Mouse (Mus musculus) embryonic facial prominence, embryonic 11.5 days (tissue): ENCODE results near the gene Rnps1. TPM values are rescaled to one million over a fixed set of nuclear protein-coding genes. Genes with fewer than 3 reads are reported as not detected.
"Not testable (repeated sequence)": the region's sequence is repeated elsewhere in the genome, so short reads cannot be mapped to it uniquely, and the experiment has no call there.

Experiments
- ATAC-seq: fragments of 200-750 bp; cut with Nextera tagmentation; replicated peaks from 2 replicates; pipeline ENCODE4 v1.8.0; 2017; ENCODE audit warnings: low read depth; ENCODE audit not compliant: insufficient number of reproducible peaks, low FRiP score, low TSS enrichment
- DNase-seq: peaks from one replicate; pipeline ENCODE4 v3.0.0-alpha.2; 2015; ENCODE audit warnings: low spot score
- H3K27ac ChIP-seq: fragments of 300-500 bp; sonication (generic); replicated peaks from 2 replicates; pipeline ENCODE4 v1.5.1; 2014; ENCODE audit warnings: mild to moderate bottlenecking, low read depth, low read length, control low read depth
- H3K27me3 ChIP-seq: fragments of 300-500 bp; sonication (generic); 2 replicates; pipeline ENCODE4 v1.6.1; 2014; ENCODE audit warnings: mild to moderate bottlenecking, low read length, moderate library complexity, mixed read lengths; ENCODE audit not compliant: control insufficient read depth, insufficient read depth
- H3K36me3 ChIP-seq: fragments of 300-500 bp; sonication (generic); replicated peaks from 2 replicates; pipeline ENCODE4 v1.6.1; 2014; ENCODE audit warnings: low read depth, mild to moderate bottlenecking, low read length, moderate library complexity, mixed read lengths; ENCODE audit not compliant: control insufficient read depth, insufficient read depth
- H3K4me1 ChIP-seq: fragments of 300-500 bp; sonication (generic); 2 replicates; pipeline ENCODE4 v1.6.1; 2014; ENCODE audit warnings: low read length, mixed read lengths; ENCODE audit not compliant: control insufficient read depth, insufficient read depth
- H3K4me2 ChIP-seq: fragments of 300-500 bp; sonication (generic); 2 replicates; pipeline ENCODE4 v1.6.1; 2014; ENCODE audit warnings: low read depth, mild to moderate bottlenecking, control low read depth, low read length, moderate library complexity
- H3K4me3 ChIP-seq: fragments of 300-500 bp; sonication (generic); 2 replicates; pipeline ENCODE4 v1.5.1; 2014; ENCODE audit warnings: low read depth, low read length, control low read depth
- H3K9ac ChIP-seq: fragments of 300-500 bp; sonication (generic); replicated peaks from 2 replicates; pipeline ENCODE4 v1.6.1; 2014; ENCODE audit warnings: mild to moderate bottlenecking, control low read depth, low read length
- H3K9me3 ChIP-seq: fragments of 300-500 bp; sonication (generic); replicated peaks from 2 replicates; pipeline ENCODE4 v1.6.1; 2016; ENCODE audit warnings: mild to moderate bottlenecking, low read length, inconsistent platforms, mixed read lengths; ENCODE audit not compliant: control insufficient read depth
- WGBS: fragments of 180-500 bp; shearing (Covaris S2); extraction: QIAGEN DNeasy Blood & Tissue Kit; methylation state at CpG from one replicate; pipeline ENCODE4 v1.1.7; 2014; 5-methylcytosine and 5-hydroxymethylcytosine counted together
- polyA plus RNA-seq: library from polyadenylated mRNA; unstranded; fragments of >200 nt; fragmentation: Nextera tagmentation; extraction: Ambion mirVana; gene quantifications from 2 replicates; pipeline ENCODE4 v1.2.1, GENCODE M21; 2014

Gene Rnps1
- polyA plus RNA-seq, 1 experiment from 2014 or later: 349 TPM

GRCm38 (mm10) chr17:24453372-24453771 lies 39.0 kb downstream of the Rnps1 start:
- no peak overlapping the region for H3K4me2 ChIP-seq
- DNase-seq (no peak), ATAC-seq (no peak)
- 84% methylated on average over 2 of the region's 2 CpGs for WGBS
- H3K4me3 ChIP-seq: no peak overlapping the region
- H3K4me1 ChIP-seq: no peaks in the 10 kb centered on the region
- no peak overlapping the region for H3K27ac ChIP-seq
- H3K36me3 ChIP-seq: peaks cover 3% of the 10 kb centered on the region
- no peaks in the 10 kb centered on the region for H3K9me3 ChIP-seq
- no peak overlapping the region for H3K9ac ChIP-seq
- H3K27me3 ChIP-seq: no peaks in the 10 kb centered on the region

GRCm38 (mm10) chr17:24454218-24454755 lies 39.9 kb downstream of the Rnps1 start:
- Histone ChIP-seq H3K4me1 (no peaks in the 10 kb centered on the region), H3K4me3 (peak overlapping the region; percentile 84), H3K27ac (peak overlapping the region; percentile 87; the same call in 1 of the 2 replicates), H3K9me3 (no peaks in the 10 kb centered on the region), H3K4me2 (peak overlapping the region; percentile 65), H3K9ac (peak overlapping the region; percentile 84), H3K27me3 (no peaks in the 10 kb centered on the region), H3K36me3 (no peaks in the 10 kb centered on the region; the same call in 1 of the 2 replicates)
- ATAC-seq (no peak), DNase-seq (no peak)
- WGBS: 7% methylated on average over 14 of the region's 14 CpGs

- H3K9ac ChIP-seq: peak overlapping the region; percentile 84
- ATAC-seq: peak; percentile 88
- no peaks in the 10 kb centered on the region for H3K9me3 ChIP-seq
Measured at GRCm38 (mm10) chr17:24454756-24455522, 40.6 kb downstream of the Rnps1 start.

GRCm38 (mm10) chr17:24455523-24456206 lies 41.3 kb downstream of the Rnps1 start:
- H3K4me1 ChIP-seq, H3K9ac ChIP-seq, H3K4me2 ChIP-seq, DNase-seq, H3K36me3 ChIP-seq, H3K27ac ChIP-seq, H3K27me3 ChIP-seq, H3K9me3 ChIP-seq, ATAC-seq: not testable (repeated sequence)
- H3K4me3 ChIP-seq: peak overlapping the region; percentile 84; the same call in 1 of the 2 replicates
- 54% methylated on average over 10 of the region's 10 CpGs for WGBS

More at GRCm38 (mm10) chr17:24454756-24455522, 40.6 kb downstream of the Rnps1 start:
- Histone ChIP-seq H3K4me3 (peak overlapping the region; percentile 84), H3K4me2 (peak overlapping the region; percentile 65), H3K36me3 (no peaks in the 10 kb centered on the region), H3K4me1 (no peaks in the 10 kb centered on the region), H3K27ac (peak overlapping the region; percentile 87), H3K27me3 (no peaks in the 10 kb centered on the region)
- WGBS: under 1% methylated on average over 67 of the region's 67 CpGs
- DNase-seq: peak; percentile 100

- Histone ChIP-seq H3K27ac (no peak overlapping the region), H3K9me3 (no peaks in the 10 kb centered on the region), H3K27me3 (no peaks in the 10 kb centered on the region), H3K4me1 (no peaks in the 10 kb centered on the region), H3K36me3 (no peaks in the 10 kb centered on the region), H3K4me3 (no peak overlapping the region), H3K4me2 (no peak overlapping the region), H3K9ac (no peak overlapping the region)
- ATAC-seq (no peak), DNase-seq (peak; percentile 46)
- WGBS: 70% methylated on average over 2 of the region's 2 CpGs
Measured at GRCm38 (mm10) chr17:24461580-24461979, 47.2 kb downstream of the Rnps1 start.

- WGBS: 74% methylated on average over 1 of the region's 1 CpGs
- Histone ChIP-seq H3K9ac (no peak overlapping the region), H3K4me3 (no peak overlapping the region), H3K9me3 (no peaks in the 10 kb centered on the region), H3K36me3 (no peaks in the 10 kb centered on the region), H3K27me3 (no peaks in the 10 kb centered on the region), H3K4me1 (no peaks in the 10 kb centered on the region), H3K4me2 (no peak overlapping the region), H3K27ac (no peak overlapping the region)
- DNase-seq (no peak), ATAC-seq (no peak)
Measured at GRCm38 (mm10) chr17:24462932-24463331, 48.6 kb downstream of the Rnps1 start.

- Histone ChIP-seq H3K9me3 (no peaks in the 10 kb centered on the region), H3K4me2 (no peak overlapping the region), H3K36me3 (no peaks in the 10 kb centered on the region), H3K27ac (no peak overlapping the region), H3K4me1 (no peaks in the 10 kb centered on the region), H3K27me3 (no peaks in the 10 kb centered on the region), H3K9ac (no peak overlapping the region), H3K4me3 (no peak overlapping the region)
- DNase-seq (no peak), ATAC-seq (no peak)
- WGBS: 58% methylated on average over 6 of the region's 6 CpGs
Measured at GRCm38 (mm10) chr17:24463374-24464133, 49.2 kb downstream of the Rnps1 start.
